Mouse (Mus musculus) adrenal gland, adult (tissue): ENCODE measurements around the gene Gtpbp3.
A peak's percentile ranks its signal among the peaks of the same experiment; 100 is the strongest.

ENCODE experiments used
- DNase-seq, 2 experiments: peaks; one replicate each; pipeline ENCODE4 v3.0.0; 2022 to 2023; ENCODE audit warnings: low spot score in 1 of 2; ENCODE audit not compliant: inconsistent age in 2 of 2

Gtpbp3 gene

GRCm38 (mm10) chr8:71497077-71497645 lies 9.3 kb downstream of the Gtpbp3 start:
- peak in 1 of 2 experiments; percentile 63 for DNase-seq

GRCm38 (mm10) chr8:71497881-71498501 lies 10.1 kb downstream of the Gtpbp3 start:
- DNase-seq, result peak; percentile 67 to 79

- DNase-seq, result peak; percentile 49 to 72
Measured at GRCm38 (mm10) chr8:71498816-71499690, 11.2 kb downstream of the Gtpbp3 start.

- DNase-seq, result peak in 1 of 2 experiments; percentile 70
Measured at GRCm38 (mm10) chr8:71504349-71504748, 16.4 kb downstream of the Gtpbp3 start.

- no peak for DNase-seq
Measured at GRCm38 (mm10) chr8:71505326-71505725, 17.4 kb downstream of the Gtpbp3 start.

GRCm38 (mm10) chr8:71505979-71506378 lies 18.1 kb downstream of the Gtpbp3 start:
- DNase-seq, result peak in 1 of 2 experiments; percentile 73

- DNase-seq, result peak; percentile 78 to 92
Measured at GRCm38 (mm10) chr8:71507589-71508104, 19.7 kb downstream of the Gtpbp3 start.

- DNase-seq, result no peak
Measured at GRCm38 (mm10) chr8:71509316-71509715, 21.4 kb downstream of the Gtpbp3 start.

- peak in 1 of 2 experiments; percentile 64 for DNase-seq
Measured at GRCm38 (mm10) chr8:71511644-71512043, 23.7 kb downstream of the Gtpbp3 start, which contains the start of gene Plvap. Plvap (minus strand) TSS chr8:71511752.

GRCm38 (mm10) chr8:71513018-71513754 lies 25.3 kb downstream of the Gtpbp3 start:
- no peak for DNase-seq

GRCm38 (mm10) chr8:71515043-71515442 lies 27.1 kb downstream of the Gtpbp3 start:
- no peak for DNase-seq

- DNase-seq, result peak in 1 of 2 experiments; percentile 70
Measured at GRCm38 (mm10) chr8:71516786-71517185, 28.9 kb downstream of the Gtpbp3 start.

- peak; percentile 65 to 88 for DNase-seq
Measured at GRCm38 (mm10) chr8:71519037-71519825, 31.3 kb downstream of the Gtpbp3 start.

GRCm38 (mm10) chr8:71521634-71522033 lies 33.7 kb downstream of the Gtpbp3 start:
- DNase-seq, result peak; percentile 94 to 98

GRCm38 (mm10) chr8:71525226-71526050 lies 37.5 kb downstream of the Gtpbp3 start, which contains the start of gene Ccdc194:
Ccdc194 (minus strand) TSS chr8:71525711.
- no peak for DNase-seq

- DNase-seq, result no peak
Measured at GRCm38 (mm10) chr8:71526272-71526671, 38.4 kb downstream of the Gtpbp3 start.

- DNase-seq, result no peak
Measured at GRCm38 (mm10) chr8:71527162-71527870, 39.4 kb downstream of the Gtpbp3 start.

- no peak for DNase-seq
Measured at GRCm38 (mm10) chr8:71528362-71529073, 40.6 kb downstream of the Gtpbp3 start.
